Mouse (Mus musculus) forebrain, embryonic 13.5 days (tissue): ENCODE measurements around the gene Selenop. TPM values are rescaled to one million over a fixed set of nuclear protein-coding genes. Genes with fewer than 3 reads are reported as not detected.

Experiments used
- ATAC-seq: fragments of 200-750 bp; cut with Nextera tagmentation; 2 replicates; pipeline ENCODE4 v1.8.0; 2017
- H3K27ac ChIP-seq: fragments of 300-500 bp; sonication (generic); 2 replicates; pipeline ENCODE4 v1.5.1; 2015; ENCODE audit warnings: inconsistent platforms, mild to moderate bottlenecking, moderate library complexity
- H3K27me3 ChIP-seq: fragments of 300-500 bp; sonication (generic); 2 replicates; pipeline ENCODE4 v1.6.1; 2015; ENCODE audit warnings: mild to moderate bottlenecking, inconsistent platforms
- H3K36me3 ChIP-seq: fragments of 300-500 bp; sonication (generic); 2 replicates; pipeline ENCODE4 v1.6.1; 2015; ENCODE audit warnings: mild to moderate bottlenecking, inconsistent platforms; ENCODE audit not compliant: poor library complexity, severe bottlenecking
- H3K4me1 ChIP-seq: fragments of 300-500 bp; sonication (generic); 2 replicates; pipeline ENCODE4 v1.6.1; 2015; ENCODE audit warnings: inconsistent platforms
- H3K4me2 ChIP-seq: fragments of 300-500 bp; sonication (generic); 2 replicates; pipeline ENCODE4 v1.6.1; 2015; ENCODE audit warnings: inconsistent platforms, mild to moderate bottlenecking, moderate library complexity
- H3K4me3 ChIP-seq: fragments of 300-500 bp; sonication (generic); 2 replicates; pipeline ENCODE4 v1.5.1; 2015; ENCODE audit warnings: mild to moderate bottlenecking, inconsistent platforms
- H3K9ac ChIP-seq: fragments of 300-500 bp; sonication (generic); 2 replicates; pipeline ENCODE4 v1.6.1; 2015; ENCODE audit warnings: mild to moderate bottlenecking, inconsistent platforms
- H3K9me3 ChIP-seq: fragments of 300-500 bp; sonication (generic); replicated peaks from 2 replicates; pipeline ENCODE4 v1.6.1; 2016; ENCODE audit warnings: inconsistent platforms
- WGBS: fragments of 180-500 bp; shearing (Covaris S2); methylation state at CpG from one replicate; pipeline ENCODE4 v1.1.7; 2015; 5-methylcytosine and 5-hydroxymethylcytosine counted together
- polyA plus RNA-seq: library from polyadenylated mRNA; unstranded; fragments of >200 nt; fragmentation: Nextera tagmentation; extraction: Ambion mirVana; gene quantifications from 2 replicates; pipeline ENCODE4 v1.2.1, GENCODE M21; 2015

The Selenop gene
- polyA plus RNA-seq, 1 experiment from 2014 or later: 46.8 TPM

DNA sequence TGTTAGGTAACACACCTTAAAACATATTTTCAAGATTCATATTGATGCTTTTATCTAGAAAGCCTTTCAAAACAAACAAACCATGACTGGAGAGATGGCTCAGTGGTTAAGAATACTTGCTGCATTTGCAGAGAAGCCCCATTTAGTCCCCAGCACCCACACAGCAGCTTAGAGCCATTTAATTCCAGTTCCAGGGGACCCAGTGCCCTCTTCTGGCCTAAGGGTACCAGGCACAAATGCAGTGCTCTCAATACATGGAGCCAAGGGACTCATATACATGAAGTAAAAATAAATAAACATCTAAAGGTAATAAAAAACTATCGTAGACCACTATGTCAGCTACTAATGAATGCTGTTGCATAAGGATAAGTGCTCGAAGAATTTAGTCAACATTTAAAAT, 9.0 kb downstream of the Selenop start:
- Histone ChIP-seq H3K36me3 (no peaks in the 10 kb centered on the region), H3K9ac (no peak overlapping the region), H3K4me3 (no peak overlapping the region), H3K9me3 (no peaks in the 10 kb centered on the region), H3K4me1 (no peaks in the 10 kb centered on the region), H3K27me3 (no peaks in the 10 kb centered on the region), H3K4me2 (no peak overlapping the region), H3K27ac (no peak overlapping the region)
- no peak for ATAC-seq
- WGBS: 92% methylated on average over 2 of the region's 2 CpGs

DNA sequence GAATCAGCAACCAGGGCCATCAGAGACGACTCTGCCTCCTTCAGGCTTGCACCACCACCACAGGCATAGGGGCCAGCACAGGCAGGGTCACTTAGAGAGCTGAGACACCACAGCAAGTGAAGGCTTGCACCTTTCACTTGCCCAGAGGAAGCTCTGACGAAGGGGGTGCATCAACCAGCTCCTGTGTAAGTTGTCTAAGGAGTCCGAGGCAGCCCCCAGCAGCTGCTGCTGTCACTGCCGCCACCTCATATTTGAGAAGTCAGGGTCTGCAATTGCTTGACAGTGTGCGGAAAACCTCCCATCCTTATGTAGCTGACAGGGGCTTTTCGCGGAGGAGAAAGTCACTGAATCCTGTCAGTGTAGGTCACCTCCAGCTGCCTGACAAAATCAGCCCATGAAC, 10.9 kb downstream of the Selenop start:
- no peaks in the 10 kb centered on the region for H3K27me3 ChIP-seq
- no peaks in the 10 kb centered on the region for H3K4me1 ChIP-seq
- H3K27ac ChIP-seq: no peak overlapping the region
- WGBS: 80% methylated on average over 7 of the region's 7 CpGs
- no peak overlapping the region for H3K4me3 ChIP-seq
- no peak for ATAC-seq
- H3K36me3 ChIP-seq: no peaks in the 10 kb centered on the region
- no peak overlapping the region for H3K9ac ChIP-seq
- no peak overlapping the region for H3K4me2 ChIP-seq
- H3K9me3 ChIP-seq: no peaks in the 10 kb centered on the region

DNA sequence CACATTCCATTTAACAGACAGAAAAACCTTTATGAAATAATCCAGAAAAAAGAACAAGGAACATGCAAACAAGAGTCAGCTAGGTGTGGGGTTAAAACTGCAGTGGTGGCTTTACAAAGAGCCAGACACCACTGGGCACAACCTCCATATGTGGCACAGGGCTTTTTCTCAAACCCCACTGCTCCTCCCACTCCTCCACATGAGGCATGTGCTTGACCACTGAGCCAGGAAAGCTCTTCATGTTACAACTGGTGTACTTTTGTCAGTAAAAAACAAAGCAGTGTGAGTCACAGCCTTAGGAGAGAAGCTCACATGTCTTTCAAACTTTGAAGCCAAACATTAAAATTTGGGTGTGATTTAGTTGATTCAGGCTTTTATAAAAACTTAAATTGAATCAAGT, 12.9 kb downstream of the Selenop start:
- Histone ChIP-seq H3K4me1 (no peaks in the 10 kb centered on the region), H3K4me2 (no peak overlapping the region), H3K27me3 (no peaks in the 10 kb centered on the region), H3K4me3 (no peak overlapping the region), H3K9me3 (no peaks in the 10 kb centered on the region), H3K9ac (no peak overlapping the region), H3K36me3 (no peaks in the 10 kb centered on the region), H3K27ac (no peak overlapping the region)
- ATAC-seq: no peak

DNA sequence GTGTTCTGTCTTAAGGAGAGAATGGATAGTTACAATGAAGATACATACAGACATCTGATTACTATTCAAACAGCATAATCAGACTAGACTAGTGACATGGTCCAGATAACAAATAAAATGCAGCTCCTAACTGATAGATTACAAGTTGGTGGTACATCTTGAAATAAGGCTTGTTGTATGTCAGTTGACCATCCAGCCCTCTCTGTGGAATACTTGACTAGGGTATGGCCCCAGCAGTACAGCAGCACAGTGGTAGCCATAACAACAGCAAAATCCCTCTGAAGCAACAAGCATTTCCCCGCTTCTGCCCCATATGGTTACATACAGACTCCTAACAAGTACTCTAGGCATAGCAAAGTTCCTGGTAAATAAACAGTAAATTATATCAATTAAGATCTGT, 13.4 kb downstream of the Selenop start:
- Histone ChIP-seq H3K4me3 (no peak overlapping the region), H3K4me1 (no peaks in the 10 kb centered on the region), H3K4me2 (no peak overlapping the region), H3K27me3 (no peaks in the 10 kb centered on the region), H3K9ac (no peak overlapping the region), H3K36me3 (no peaks in the 10 kb centered on the region), H3K9me3 (no peaks in the 10 kb centered on the region), H3K27ac (no peak overlapping the region)
- WGBS: 76% methylated on average over 1 of the region's 1 CpGs
- ATAC-seq: no peak

DNA sequence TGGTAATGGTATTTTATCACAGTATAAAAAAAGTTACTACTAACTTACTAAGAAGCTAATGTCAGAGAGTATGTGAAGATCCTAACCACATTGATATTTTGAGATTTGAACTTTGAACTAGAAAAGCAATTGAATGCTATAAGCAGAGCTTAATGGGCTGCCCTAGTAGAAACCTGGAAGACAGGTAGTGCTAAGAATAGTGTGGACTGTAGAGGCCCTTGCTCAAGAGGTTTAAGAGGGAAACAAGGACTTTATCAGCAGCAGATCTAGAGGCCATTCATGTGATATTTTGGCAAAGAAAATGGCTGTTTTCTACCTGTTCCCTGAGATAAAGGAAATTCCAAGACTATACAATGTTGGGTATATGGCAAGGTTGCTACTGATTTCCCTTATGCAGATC, 17.7 kb downstream of the Selenop start:
- H3K9ac ChIP-seq: no peak overlapping the region
- no peaks in the 10 kb centered on the region for H3K27me3 ChIP-seq
- no peak overlapping the region for H3K27ac ChIP-seq
- no peak for ATAC-seq
- no peaks in the 10 kb centered on the region for H3K36me3 ChIP-seq
- no peaks in the 10 kb centered on the region for H3K9me3 ChIP-seq
- no peak overlapping the region for H3K4me2 ChIP-seq
- H3K4me3 ChIP-seq: no peak overlapping the region
- H3K4me1 ChIP-seq: no peaks in the 10 kb centered on the region

DNA sequence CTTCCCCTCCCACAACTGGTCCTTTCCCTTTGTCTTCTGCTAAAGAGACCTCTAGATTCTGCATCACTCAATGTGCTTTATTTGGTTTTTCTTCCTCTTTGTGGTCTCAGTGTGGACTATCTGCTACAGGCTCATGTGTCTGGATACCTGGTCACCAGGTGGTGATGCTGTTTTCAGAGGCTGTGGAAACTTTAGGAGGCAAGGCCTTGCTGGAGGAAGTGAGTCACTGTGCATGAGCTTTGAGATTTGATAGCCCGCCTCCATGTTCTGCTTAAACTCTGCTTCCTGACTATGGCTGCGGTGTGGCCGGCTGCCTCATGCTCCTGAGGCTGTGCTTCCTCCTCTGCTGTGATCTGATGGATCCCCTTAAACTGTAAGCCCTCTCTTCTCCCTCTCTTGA, 22.1 kb downstream of the Selenop start:
- H3K4me2 ChIP-seq: no peak overlapping the region
- no peaks in the 10 kb centered on the region for H3K4me1 ChIP-seq
- H3K27me3 ChIP-seq: no peaks in the 10 kb centered on the region
- H3K27ac ChIP-seq: no peak overlapping the region
- H3K36me3 ChIP-seq: no peaks in the 10 kb centered on the region
- H3K4me3 ChIP-seq: no peak overlapping the region
- no peaks in the 10 kb centered on the region for H3K9me3 ChIP-seq
- no peak for ATAC-seq
- no peak overlapping the region for H3K9ac ChIP-seq
- 92% methylated on average over 3 of the region's 3 CpGs for WGBS

DNA sequence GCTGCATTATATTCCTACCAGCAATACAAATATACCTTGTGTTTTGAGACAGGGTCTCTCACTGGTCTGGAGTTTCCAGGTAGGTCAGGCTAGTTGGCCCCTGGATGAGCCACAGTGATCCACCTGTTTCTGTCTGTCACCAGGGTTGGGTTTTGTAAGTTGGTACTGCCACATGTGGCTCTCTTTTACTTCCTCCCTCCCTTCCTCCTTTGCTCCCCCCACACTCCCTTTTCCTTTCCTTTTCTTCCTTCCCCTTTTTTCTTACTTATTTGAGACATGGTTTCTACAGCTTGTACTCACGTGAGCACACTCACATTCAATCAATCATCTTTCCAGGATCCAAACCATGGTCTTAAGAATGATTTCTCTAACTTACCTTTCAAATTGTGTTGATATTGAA, 25.1 kb downstream of the Selenop start:
- Histone ChIP-seq H3K27ac (no peak overlapping the region), H3K9me3 (no peaks in the 10 kb centered on the region), H3K27me3 (no peaks in the 10 kb centered on the region), H3K9ac (no peak overlapping the region), H3K4me3 (no peak overlapping the region), H3K4me1 (no peaks in the 10 kb centered on the region), H3K4me2 (no peak overlapping the region), H3K36me3 (no peaks in the 10 kb centered on the region)
- no peak for ATAC-seq
- WGBS: 63% methylated on average over 1 of the region's 1 CpGs

DNA sequence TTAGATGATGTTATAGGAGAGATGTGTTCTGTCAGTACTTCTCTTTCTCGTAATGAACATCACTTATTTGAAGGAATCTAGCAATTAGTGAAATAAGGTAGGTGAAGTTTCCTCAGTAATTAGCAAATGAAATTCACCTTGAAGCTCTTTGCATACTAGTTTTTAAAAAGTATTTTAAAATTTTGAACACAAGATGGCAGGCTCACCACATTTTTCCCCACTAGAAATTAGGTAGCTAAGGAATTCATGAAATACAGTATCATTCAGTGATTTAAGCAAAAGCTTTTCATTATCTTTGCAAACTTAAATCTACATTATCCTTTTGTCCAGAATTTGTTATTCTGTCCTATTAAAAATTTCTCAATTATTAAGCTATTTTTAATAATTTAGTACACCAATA, 27.6 kb downstream of the Selenop start:
- ATAC-seq: no peak
- H3K27me3 ChIP-seq: no peaks in the 10 kb centered on the region
- H3K36me3 ChIP-seq: no peaks in the 10 kb centered on the region
- 81% methylated on average over 1 of the region's 1 CpGs for WGBS
- H3K27ac ChIP-seq: no peak overlapping the region
- H3K9ac ChIP-seq: no peak overlapping the region
- H3K4me1 ChIP-seq: no peaks in the 10 kb centered on the region
- no peak overlapping the region for H3K4me2 ChIP-seq
- H3K9me3 ChIP-seq: no peaks in the 10 kb centered on the region
- no peak overlapping the region for H3K4me3 ChIP-seq

DNA sequence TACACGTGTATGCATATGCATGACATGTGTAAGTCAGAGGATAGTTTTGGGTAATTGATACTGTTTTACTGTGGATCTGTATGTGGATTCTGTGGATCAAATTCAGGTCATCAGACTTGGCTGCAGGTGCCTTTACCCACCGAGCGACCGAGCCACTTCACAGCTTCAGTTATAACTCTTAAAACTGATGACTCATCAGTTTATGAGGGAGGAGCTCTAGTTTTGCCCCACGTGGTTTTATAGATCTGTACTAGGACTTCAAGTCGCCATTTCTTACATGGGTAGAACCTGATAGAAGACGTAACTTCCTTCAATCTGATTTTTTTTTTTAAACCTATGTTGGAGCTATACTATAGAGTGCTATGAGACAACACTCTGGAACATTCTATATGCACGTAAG, 29.3 kb downstream of the Selenop start:
- Histone ChIP-seq H3K9me3 (no peaks in the 10 kb centered on the region), H3K4me1 (no peaks in the 10 kb centered on the region)
- ATAC-seq: no peak

DNA sequence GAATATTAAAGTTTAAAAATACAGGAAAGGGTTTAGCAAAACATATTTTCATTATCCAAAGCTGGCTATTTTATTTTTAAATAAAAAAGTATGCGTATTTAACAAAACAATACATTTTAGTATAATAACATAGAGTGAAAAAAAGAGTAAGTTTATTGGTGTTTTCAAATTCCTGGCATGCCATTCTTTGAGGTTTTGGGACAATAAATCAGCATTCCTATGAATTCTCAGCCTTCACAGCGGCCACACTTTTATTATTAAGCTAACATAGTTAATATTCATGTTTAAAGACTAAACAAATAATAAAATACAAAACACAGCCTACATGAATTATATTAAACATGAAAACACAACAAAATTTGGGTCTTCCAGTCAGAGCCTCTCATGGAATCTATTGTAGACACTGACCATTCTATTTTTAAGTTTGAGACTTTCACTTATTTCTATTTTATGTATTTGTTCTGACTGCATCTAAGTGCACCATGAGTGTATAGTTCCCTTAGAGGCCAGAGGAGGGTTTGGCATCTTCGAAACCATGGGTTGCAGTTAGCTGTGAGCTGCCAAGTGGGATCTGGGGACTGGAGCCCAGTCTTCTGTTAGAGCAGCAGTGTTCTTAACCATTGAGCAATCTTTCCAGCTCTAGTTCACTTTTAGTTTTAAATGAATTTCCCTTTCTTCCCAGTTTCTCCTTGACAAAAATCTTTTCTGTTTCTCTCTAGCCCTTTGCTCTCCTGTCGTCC, 32.2 kb downstream of the Selenop start:
- no peak overlapping the region for H3K9ac ChIP-seq
- H3K27ac ChIP-seq: no peak overlapping the region
- WGBS: 78% methylated on average over 4 of the region's 4 CpGs
- H3K4me1 ChIP-seq: no peaks in the 10 kb centered on the region
- H3K4me3 ChIP-seq: no peak overlapping the region
- no peaks in the 10 kb centered on the region for H3K36me3 ChIP-seq
- H3K27me3 ChIP-seq: no peaks in the 10 kb centered on the region
- H3K4me2 ChIP-seq: no peak overlapping the region
- H3K9me3 ChIP-seq: no peaks in the 10 kb centered on the region
- ATAC-seq: no peak

More for the DNA sequence above, 29.3 kb downstream of the Selenop start:
- Histone ChIP-seq H3K4me2 (no peak overlapping the region), H3K9ac (no peak overlapping the region), H3K27ac (no peak overlapping the region), H3K36me3 (no peaks in the 10 kb centered on the region), H3K4me3 (no peak overlapping the region), H3K27me3 (no peaks in the 10 kb centered on the region)
- 86% methylated on average over 8 of the region's 8 CpGs for WGBS

DNA sequence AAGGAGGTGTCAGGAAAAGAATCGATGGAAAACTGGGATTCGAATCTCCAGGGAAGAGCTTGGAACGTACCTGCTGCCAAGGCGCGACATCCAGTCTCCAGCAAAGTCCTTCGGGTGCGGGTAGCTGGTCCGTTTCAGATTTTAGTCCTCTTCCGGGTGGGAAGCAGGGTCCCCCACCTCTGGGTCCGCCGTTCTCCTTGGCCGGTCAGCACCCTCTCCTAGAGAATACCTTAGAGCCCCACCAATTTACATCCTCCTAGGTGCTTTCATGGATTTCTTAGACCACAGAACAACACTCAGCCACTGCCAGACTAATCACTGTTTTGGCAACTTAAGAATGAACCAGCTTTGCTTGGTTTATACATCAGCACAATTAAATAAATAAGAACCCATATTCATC, 35.1 kb downstream of the Selenop start, which contains the start of gene Ccdc152:
Gene Ccdc152, minus strand, starts transcription at position 101 of the 400 bp plus-strand sequence.
- Histone ChIP-seq H3K36me3 (no peaks in the 10 kb centered on the region), H3K4me2 (no peak within 1 kb of the TSS), H3K9me3 (no peaks in the 10 kb centered on the region), H3K27ac (no peak within 1 kb of the TSS), H3K9ac (no peak within 1 kb of the TSS), H3K4me1 (no peaks in the 10 kb centered on the region), H3K4me3 (no peak within 1 kb of the TSS), H3K27me3 (no peaks in the 10 kb centered on the region)
- no peak for ATAC-seq
- WGBS: 93% methylated on average over 12 of the region's 12 CpGs

DNA sequence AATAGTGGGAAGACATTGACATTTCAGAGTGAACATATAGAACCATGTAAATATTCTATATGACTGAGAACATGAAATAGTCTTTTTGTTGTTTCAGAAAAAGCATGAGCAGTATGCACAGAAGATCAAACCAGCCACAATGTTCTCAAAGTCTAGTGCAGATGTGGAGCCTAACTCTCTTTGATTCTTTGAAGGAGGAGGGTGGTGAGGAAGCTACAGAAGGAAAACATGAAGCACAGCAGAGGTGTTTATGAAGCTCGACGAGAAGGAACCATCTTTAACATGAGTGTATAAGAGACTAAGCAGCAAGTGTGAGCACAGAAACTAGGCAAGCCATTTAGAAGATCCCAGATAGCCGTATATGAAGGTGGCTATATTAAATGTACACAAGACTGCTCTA, 41.5 kb downstream of the Selenop start:
- no peaks in the 10 kb centered on the region for H3K4me1 ChIP-seq
- no peaks in the 10 kb centered on the region for H3K27me3 ChIP-seq
- no peak overlapping the region for H3K4me2 ChIP-seq
- ATAC-seq: no peak
- no peak overlapping the region for H3K4me3 ChIP-seq
- no peak overlapping the region for H3K27ac ChIP-seq
- 94% methylated on average over 3 of the region's 3 CpGs for WGBS
- H3K9ac ChIP-seq: no peak overlapping the region
- H3K36me3 ChIP-seq: no peaks in the 10 kb centered on the region
- H3K9me3 ChIP-seq: no peaks in the 10 kb centered on the region

DNA sequence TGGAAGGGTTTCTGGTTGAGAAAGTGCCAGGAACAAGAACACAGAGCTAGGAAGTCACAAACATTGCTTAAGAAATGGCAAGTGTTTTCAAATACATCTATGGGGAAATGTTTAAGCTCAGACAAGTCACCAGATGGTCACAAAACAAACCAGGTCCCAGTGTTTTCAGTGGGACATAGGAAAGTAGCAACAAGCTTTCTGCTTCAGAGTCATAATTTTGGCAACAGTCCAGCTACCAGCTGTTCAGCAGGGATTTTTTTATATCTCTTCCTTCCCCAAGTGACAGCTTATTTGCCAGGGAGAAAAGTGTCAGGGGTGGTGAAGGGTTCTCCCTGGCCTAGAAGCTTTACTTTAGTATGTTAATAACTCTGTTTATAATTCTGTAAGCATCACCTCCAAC, 44.6 kb downstream of the Selenop start:
- Histone ChIP-seq H3K27ac (no peak overlapping the region), H3K9ac (no peak overlapping the region), H3K4me1 (no peaks in the 10 kb centered on the region), H3K27me3 (no peaks in the 10 kb centered on the region), H3K4me3 (no peak overlapping the region), H3K4me2 (no peak overlapping the region), H3K36me3 (no peaks in the 10 kb centered on the region), H3K9me3 (no peaks in the 10 kb centered on the region)
- ATAC-seq: no peak
